Mouse (Mus musculus) layer of hippocampus, adult 9-10 months (tissue): ENCODE results near the gene Fam71b.
"Not testable (repeated sequence)": the region's sequence is repeated elsewhere in the genome, so short reads cannot be mapped to it uniquely, and the experiment has no call there.

Experiments
- DNase-seq: peaks from one replicate; pipeline ENCODE4 v3.0.0; 2022; ENCODE audit warnings: low spot score

The Fam71b gene

DNA sequence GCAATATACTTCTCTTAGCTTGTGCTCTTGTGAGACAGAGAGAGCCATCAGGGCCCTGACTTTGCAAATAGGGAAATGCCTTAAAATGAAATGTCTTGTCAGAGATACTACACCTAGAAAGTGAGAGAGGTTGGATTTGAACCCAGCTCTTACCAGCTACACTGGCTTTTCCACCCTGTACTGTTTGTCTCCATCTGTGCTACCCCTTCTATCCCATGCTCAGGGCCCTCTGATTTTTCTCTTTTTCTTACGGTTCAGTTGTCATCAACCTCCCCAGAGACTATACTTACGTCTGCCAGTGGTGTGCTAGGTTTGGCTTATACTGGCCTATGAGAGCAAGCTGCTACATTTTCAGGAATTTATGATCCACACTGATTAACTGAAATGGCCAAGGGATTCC lies 11.4 kb upstream of the Fam71b start:
- no peak for DNase-seq

DNA sequence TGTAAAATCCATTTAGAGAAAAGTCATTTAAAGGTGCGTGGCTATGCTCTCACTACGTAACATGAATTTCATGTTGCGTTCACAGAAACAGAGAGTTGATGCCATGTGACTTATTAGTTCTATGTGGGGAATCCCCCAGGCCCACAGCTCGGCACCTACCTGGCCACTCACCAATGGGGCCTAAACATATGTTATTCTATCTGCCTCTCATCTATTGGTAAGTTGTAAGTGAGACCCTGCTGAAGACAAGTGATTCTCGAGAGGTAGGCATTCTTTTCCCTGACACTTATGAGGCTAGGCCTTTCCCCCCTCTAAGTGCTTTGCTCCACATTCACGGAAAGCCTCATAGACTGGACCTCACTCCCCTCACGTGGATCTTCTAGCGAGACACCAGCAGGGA lies 9.8 kb upstream of the Fam71b start:
- no peak for DNase-seq

DNA sequence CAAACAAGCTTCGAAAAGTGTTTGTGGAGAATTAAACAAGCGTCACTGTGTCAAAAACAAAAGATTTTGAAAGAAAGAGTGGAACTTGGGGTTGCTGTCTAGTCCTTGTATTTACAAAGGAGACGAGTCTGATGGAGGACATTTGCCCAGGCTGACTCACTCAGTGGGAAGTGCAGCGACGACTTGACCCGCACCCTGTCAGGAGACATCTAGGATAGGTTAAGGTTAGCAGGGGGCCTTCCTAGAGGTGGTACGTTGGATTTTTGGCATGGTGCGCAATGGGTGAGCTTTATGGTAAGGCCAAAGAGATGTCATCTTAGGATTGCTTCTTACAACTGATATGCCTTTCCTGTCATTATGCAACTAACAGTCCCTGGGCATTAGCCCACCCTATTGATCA lies 9.3 kb upstream of the Fam71b start:
- DNase-seq: no peak

DNA sequence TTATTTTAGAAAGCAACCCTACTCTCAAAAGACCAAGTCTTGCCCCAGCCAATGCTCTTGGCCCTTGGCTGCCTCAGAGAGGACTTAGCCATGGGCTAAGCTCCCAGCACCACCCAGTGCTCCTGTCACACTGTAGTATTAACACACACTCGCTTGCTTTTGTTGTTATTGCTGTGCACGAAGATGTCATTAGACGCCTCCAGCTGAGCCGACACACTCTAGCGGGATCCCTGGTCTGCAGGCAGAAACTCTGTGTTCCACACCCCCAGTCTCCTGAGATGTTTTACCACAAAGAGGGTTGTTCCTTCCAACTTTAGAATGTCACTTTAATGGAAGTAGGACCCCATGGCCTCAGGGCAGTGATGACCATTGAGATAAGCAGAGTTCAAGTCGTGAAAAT lies 7.9 kb upstream of the Fam71b start:
- no peak for DNase-seq

DNA sequence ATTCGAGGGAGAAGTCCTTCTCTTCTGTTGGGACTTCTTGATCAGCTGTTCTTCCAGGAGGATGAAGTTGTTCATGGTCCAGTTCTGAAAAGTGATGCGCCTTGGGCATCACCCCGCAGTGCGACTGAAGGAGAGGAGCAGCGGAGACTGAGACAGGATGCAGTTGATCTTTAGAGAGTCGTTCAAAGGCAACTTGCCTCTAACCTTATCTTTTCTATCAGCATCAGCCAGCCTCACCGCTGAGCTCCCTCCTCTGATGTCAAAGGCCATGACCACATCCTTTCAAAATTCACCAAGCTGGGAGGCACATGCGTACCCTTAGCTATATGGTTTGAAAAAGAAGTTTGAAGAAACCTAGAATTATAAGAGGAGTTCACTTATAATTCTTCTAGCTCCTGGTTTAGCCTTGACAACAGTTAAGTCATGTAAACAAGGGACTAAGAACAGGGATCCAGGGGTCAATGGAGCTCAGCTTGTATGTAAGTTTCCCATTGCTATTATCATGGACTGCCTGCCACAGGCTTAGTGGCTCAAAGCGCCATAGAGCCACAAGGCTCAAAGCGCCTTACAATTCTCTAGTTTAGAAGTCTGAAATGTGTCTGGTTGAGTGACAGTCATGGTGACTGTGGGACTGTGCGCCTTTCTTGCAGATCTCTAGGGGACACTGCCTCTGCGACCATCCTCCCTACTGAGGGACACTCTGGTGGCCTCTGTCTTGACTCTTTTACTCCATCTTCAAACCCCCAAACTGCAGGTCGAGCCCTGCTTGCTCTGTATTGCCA lies 6.8 kb upstream of the Fam71b start, which contains the start of gene Itk:
TSS of gene Itk (minus strand) at position 180 of the 782 bp plus-strand sequence.
- DNase-seq: no peak

DNA sequence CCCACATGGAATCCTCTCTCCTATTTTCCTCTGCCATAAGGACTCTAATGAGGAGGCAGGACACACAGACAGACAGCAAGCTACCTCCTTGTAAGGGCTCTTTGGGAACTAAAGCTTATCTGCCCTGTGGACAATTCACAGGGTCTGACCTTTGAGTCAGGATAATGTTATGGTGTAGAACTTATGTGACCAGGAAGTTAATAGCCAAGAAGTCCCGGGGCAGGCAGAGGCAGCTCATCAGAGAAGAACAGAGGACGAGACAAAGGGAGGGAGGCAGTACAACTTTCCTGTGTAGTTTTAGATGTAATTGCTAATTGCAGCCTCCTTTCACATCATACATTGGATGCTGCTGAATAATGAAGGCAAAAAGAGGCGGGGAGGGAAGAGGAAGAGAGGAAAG lies 5.7 kb upstream of the Fam71b start:
- no peak for DNase-seq

DNA sequence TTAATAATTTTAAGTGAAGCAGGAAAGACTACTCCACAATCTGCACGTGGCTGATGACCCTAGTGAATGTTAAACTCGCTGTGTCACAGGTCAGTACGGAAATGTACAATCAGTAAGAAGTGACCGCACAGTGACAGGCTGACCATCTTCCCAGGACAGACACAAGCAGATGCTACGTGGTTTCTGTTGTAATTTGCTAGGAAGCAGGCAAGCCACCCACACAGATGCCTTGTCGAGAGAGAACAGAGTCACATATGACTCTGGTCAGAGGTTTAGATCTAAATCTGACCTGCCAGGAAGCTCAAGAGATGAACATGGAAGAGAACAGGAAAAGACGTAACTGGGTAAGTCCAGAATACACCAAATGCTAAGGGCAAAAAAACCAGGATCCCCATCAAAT lies 3.5 kb upstream of the Fam71b start:
- no peak for DNase-seq

DNA sequence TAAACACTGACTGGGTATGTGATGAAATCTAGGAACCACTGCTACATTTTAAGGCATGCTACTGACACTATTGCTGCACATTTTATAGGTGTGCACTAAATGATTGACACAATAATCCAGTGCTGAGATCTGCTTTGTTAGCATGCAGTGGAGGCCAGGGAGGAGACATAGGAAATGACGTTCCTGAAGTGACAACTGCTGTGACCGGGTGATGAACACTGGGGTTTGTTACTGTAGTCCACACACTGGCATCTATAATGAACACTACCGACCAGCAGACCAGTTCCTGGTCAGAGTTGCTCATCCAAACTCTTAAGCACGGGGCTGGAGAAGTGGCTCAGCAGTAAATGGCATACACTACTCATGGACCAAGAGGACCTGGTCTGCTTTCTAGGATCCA lies 2.9 kb upstream of the Fam71b start:
- no peak for DNase-seq

DNA sequence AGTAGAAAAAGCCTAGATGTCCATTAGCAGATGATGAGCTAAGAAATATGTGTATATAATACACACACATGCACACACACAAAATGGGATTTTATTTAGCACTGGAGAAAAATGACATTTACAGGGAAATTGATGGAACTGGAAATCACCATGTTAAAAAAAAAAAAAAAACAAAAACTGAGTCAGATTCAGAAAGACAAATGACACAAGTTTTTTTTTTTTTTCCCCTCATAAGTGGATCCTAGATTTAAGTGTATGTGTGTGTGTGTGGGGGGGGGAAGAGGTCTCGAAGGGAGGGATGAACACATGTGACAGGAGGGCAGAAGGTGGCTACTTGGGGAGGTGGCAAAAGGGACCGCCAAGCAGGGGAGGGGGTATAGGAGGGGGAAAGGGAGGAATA lies 1.3 kb upstream of the Fam71b start:
- no peak for DNase-seq

DNA sequence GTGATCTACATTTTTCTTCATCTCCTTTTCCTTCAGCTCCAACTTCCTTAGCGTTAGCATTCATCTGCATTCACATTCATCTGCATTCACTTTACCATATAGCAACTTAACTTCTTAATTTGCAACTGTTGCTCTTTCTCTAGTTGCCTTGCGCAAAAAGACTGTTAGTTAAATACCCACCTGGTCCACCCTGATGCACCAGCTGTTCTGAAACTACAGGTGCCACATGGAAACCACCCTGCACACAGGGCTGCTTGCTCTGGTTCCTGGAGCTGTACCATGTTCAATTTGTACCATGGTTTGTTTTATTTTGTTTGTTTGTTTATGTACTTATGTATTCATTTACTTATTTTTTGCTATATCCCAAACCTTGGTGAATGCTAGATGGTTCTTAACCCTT lies 661 bp upstream of the Fam71b start:
- no peak for DNase-seq

DNA sequence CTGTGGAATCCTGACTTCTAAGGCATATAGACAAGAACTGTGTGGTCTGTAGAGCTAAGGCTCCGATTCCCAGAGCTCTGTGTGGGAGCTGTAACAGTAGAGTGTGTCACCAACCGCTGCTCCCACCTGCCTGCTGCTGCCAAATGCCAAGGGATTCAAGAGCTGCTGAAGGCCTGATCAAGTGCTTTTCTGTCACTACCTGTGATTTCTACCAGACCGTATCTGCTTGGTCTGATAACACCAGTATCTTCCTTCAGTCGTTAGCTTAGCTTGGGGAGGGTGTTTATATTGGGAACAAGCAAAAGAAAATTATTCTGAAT lies 461 bp downstream of the Fam71b start:
- DNase-seq: no peak

DNA sequence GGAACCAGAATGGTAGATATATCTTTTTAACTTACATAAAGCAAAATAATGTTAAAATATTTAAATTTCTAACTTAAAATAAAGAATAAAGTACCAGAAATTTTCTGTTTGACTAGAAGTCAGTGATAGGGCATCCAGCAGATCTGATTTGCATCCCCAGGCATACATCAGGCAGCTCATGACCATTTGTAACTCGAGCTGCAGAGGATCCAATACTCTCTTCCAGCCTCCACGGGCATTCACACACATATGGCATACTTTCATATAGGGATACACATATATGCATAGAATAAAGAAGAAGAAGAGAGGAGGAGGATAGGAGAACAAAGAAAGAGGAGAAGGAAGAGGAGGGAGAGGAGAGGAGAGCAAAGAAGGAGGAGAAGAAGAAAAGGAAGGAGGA lies 1.5 kb downstream of the Fam71b start:
- DNase-seq: no peak

DNA sequence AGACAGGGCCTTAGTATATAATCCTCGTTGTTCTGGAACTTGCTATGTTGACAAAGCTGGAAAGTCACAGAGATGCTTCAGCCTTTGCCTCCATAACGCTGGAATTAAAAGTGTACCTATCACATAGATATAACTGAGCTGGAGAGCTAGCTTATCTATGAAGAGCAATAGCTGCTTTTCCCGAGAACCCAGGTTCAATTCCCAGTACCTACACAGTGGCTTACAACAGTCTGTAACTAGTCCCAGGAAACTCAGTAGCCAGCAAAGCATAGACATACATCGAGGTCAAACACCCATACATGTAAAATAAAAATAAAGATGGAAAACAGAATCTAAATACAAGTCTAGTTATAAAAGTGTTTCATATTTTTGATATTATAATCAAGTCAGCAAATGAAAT lies 2.1 kb downstream of the Fam71b start:
- DNase-seq: no peak

DNA sequence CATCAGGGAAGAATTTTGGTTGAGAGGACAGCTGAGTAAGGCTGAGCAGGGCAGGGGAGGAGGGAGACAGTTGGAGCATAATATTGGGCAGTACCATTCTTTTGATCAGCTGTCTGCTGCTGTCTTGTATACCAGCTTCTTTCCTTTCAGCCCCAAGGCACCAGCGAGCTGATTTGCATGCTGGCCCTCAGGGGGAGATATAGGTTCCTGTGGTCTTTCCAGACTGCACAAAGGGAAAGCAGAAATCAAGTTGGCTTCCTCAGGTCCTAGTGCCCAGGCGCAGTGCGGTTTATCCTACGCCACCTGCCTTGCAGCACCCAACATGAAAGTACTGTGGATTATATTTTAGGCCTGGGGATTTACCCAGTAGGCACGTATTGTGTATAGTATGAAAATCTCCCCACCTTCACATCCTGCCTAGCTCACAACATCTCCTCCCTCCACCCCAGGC lies 2.6 kb downstream of the Fam71b start:
- no peak for DNase-seq

DNA sequence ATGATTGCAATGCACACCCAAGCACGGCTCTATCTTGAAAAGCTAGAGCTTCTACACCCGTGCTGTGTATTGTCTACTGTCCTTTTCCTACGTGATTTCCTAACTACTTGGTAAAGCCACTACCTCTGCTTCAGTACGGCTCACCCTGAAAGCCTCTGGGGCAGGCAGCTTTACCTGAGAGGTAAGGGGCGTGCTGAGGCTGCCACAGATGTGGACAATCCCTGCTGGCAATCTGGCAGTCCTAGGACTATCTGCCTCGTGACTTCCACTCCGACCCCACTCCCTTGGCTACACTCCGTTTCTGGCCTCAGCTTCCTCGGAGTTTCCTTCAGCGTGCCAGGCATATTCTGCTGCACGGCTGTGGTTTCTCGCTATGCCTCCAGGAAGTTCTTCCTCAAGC lies 5.2 kb downstream of the Fam71b start:
- no peak for DNase-seq

DNA sequence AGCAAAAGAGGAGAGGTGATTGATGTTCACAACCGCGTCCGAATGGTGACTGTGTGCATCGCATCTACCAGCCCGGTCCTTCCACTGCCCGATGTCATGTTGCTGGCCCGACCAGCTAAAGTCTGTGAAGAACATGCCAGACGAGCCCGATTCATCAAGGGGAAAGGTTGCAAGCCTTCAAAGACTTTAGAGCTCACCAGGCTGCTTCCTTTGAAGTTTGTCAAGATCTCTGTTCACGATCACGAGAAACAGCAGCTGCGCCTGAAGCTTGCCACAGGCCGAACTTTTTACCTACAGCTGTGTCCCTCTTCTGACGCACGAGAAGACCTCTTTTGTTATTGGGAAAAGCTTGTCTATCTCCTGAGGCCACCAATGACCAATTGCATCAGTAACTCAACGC lies 8.6 kb downstream of the Fam71b start:
- DNase-seq: no peak

DNA sequence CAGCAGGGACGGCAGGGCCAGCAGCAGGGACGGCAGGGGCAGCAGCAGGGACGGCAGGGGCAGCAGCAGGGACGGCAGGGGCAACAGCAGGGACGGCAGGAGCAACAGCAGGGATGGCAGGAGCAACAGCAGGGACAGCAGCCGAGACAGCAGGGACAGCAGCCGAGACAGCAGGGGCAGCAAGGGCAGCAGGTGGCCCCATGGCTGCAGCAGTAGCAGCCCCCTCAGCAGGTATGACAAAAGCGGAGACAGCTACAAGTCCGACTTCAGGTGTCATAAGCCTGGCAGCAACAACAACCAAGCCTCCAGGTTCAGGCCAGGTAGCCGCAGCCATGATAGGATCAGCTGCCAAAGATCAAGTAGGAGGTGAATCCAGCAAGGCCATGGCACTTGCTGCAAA lies 10.4 kb downstream of the Fam71b start:
- no peak for DNase-seq

DNA sequence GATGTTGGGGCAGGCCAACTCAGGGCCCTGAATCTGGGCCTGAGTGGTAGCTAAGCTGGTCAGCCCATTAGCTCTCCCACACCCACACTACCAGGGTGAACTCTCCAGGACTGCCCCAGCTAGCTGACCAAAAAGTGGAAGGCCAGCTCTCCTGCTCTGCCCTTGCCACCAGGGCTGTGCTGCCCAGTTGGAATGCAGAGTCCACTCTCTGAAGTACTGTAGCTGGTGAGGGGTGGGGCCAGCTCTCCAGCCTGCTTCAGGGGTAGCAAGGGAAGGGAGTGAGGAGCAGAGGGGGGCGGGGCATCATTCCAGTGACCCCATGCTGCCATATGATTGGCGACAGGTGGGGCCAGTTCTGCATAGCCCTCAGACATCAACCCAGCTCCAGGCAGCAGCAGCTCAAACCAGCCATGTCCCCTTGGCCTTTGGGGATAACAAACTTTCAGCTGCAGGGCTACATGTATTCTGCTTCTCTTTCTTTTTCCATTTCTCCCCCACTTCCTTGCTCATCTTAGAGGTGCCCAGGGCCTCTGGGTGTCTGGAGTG lies 13.7 kb downstream of the Fam71b start:
- DNase-seq: no peak

DNA sequence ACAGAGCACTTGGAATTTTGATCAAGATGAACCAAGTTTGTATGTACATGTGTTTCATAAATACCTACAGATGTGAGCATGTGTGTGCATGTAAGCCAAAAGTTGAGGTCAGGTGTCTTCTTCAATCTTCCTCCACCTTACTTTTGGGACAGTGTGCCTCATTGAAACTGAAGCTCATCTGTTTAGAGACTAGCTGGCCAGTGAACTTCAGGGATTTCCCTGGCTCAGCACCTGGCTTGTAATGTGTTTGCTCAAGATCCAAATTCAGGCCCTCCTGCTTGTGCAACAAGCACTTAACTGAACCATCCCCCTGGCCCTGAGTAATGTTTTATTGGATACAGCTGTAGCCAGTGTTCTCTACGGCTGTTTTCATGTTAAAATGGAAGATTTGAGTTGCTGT lies 22.1 kb downstream of the Fam71b start:
- no peak for DNase-seq

DNA sequence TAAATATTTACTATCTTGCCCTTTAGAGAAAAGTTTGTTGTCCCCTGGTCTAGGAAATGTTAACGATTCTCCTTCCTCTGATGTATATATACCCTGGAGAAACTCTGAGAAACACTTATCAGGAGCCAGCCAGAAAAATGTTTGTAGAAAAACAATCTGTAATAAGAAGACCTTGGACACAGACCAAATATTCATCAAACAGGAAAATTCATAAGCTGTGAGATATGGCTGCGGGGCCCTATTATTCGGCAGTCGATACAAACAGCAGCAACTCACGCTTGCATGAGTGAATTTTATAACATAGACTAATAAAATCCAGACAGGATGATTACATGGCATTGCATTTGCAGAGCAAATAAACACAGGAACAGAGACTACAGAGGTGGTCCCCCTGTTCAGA lies 22.5 kb downstream of the Fam71b start:
- DNase-seq: no peak

DNA sequence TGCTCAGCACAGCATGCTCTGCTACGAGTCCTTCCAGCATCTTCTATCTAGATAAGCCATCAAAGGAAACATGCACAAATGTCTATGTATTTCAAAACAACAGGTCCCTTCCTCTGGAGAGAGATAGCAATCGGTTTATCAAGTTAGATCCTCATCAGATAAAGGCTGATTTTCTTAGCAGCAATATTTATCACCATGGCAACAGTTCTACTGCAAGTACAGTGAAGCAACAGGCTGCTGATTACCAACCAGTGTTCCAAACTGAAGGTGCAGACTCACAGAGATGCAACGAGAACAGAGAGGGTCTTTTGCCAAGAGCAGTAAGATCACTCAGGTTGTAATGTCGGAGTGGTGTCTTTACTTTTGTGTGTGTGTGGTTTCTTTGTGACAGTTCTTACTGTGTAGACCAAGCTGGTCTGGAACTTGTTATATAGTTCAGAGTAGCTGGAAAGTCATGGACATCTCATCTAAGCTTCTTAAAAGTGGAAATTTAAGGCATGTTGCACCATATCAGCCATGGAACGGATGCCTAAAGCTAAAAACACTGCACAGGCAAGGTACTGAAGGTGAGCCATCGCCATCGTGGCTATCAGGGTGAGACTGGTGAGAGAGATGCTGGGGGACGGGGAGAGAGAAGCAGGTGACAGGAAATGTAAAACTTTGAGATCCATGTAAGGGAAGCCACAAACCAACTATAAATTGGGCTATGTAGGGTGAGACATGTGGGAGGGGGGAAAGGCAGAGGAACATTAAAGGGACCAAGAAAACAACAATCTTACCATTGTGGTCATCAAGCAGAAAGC lies 24.9 kb downstream of the Fam71b start:
- DNase-seq: no peak

DNA sequence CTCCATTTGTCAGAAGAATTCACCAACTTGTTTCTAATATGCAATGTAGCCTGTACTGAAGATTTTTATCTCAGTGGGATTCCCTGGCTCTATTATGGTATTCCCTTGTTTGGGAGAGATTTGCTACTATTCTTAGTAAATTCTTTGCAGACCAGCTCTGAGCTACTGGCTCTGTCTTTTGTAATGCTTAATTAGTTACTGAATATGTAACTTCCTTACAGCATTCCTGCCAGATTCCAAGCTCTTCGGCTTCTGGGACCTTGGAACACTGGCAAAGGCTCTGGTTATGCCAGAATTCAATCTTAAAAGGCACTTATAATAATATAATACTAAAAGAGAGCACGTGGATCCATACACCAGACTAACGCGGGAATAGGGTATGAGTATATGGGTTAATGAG lies 31.8 kb downstream of the Fam71b start:
- not testable (repeated sequence) for DNase-seq

DNA sequence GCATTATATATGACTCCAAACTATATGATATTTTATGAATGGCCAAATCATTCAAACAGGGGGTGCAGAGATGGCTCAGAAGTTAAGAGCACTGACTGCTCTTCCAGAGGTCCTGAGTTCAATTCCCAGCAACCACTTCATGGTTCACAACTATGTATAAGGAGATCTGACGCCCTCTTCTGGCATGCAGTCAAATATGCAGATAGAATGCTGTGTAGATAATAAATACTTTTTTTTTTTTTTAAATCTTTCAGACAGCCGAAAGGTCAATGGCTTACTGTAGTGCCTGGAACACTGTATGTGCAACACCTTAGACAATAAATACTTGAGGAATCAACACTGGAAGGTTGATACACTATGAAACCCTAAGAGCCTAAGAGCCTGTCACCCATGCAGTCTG lies 33.8 kb downstream of the Fam71b start:
- DNase-seq: no peak
